Mouse (Mus musculus): ENCODE measurements around the gene Acer3.

DNA sequence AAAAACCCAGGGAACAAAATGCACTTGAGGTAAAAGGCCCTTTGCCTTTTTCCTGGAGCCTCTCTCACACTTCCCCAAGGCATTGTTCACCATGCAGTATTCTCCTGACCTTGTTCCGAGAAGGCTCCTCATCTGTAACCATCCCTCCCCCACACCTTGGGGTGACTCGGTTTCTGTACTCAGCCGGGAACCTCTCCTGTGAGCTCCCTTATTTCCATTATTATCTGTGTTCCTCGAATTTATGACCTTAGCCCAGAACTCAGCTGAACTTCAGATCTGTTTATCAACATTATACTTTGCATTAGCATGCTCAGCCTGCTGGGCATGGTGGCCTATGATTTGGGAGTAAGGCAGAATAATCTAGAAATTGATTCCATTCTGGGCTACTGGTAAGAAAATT, 118.1 kb downstream of the Acer3 start:
- no peak for TF ChIP-seq CTCF (IDR thresholded peaks at IDR 0.05; ENCODE audit: insufficient read depth, low read depth, low read length)
- no peak for TF ChIP-seq POLR2A (IDR thresholded peaks at IDR 0.05; ENCODE audit: insufficient read depth, low read depth, low read length)

Measured in olfactory bulb, adult 2 months (tissue).